Mouse (Mus musculus) stomach, postnatal 0 days (tissue): ENCODE data around the gene Cluh. TPM values are rescaled to one million over a fixed set of nuclear protein-coding genes. Genes with fewer than 3 reads are reported as not detected.

Experiments used
- ATAC-seq: fragments of 200-750 bp; cut with Nextera tagmentation; 2 replicates; pipeline ENCODE4 v1.8.0; 2017; ENCODE audit not compliant: low FRiP score, low TSS enrichment
- DNase-seq: peaks from one replicate; pipeline ENCODE4 v3.0.0-alpha.2; 2016; ENCODE audit warnings: low spot score
- H3K27ac ChIP-seq: fragments of 300-500 bp; sonication (generic); replicated peaks from 2 replicates; pipeline ENCODE4 v1.5.1; 2014; ENCODE audit warnings: mild to moderate bottlenecking, control low read depth
- H3K27me3 ChIP-seq: fragments of 300-500 bp; sonication (generic); 2 replicates; pipeline ENCODE4 v1.6.1; 2014; ENCODE audit warnings: low read length; ENCODE audit not compliant: control insufficient read depth, insufficient read depth
- H3K36me3 ChIP-seq: fragments of 300-500 bp; sonication (generic); 2 replicates; pipeline ENCODE4 v1.6.1; 2014; ENCODE audit warnings: low read length, mixed read lengths; ENCODE audit not compliant: control insufficient read depth, insufficient read depth
- H3K4me1 ChIP-seq: fragments of 300-500 bp; sonication (generic); replicated peaks from 2 replicates; pipeline ENCODE4 v1.6.1; 2014; ENCODE audit warnings: antibody characterized with exemption; ENCODE audit not compliant: control insufficient read depth, insufficient read depth
- H3K4me2 ChIP-seq: fragments of 300-500 bp; sonication (generic); replicated peaks from 2 replicates; pipeline ENCODE4 v1.6.1; 2014; ENCODE audit warnings: low read depth, mild to moderate bottlenecking, control low read depth, moderate library complexity
- H3K4me3 ChIP-seq: fragments of 300-500 bp; sonication (generic); 2 replicates; pipeline ENCODE4 v1.5.1; 2014; ENCODE audit warnings: low read depth, low read length, control low read depth
- H3K9ac ChIP-seq: fragments of 300-500 bp; sonication (generic); 2 replicates; pipeline ENCODE4 v1.6.1; 2014; ENCODE audit warnings: mild to moderate bottlenecking, low read length, control low read depth, mixed read lengths
- H3K9me3 ChIP-seq: fragments of 300-500 bp; sonication (generic); 2 replicates; pipeline ENCODE4 v1.6.1; 2016; ENCODE audit warnings: low read length; ENCODE audit not compliant: control insufficient read depth
- CTCF ChIP-seq: IDR thresholded peaks from 2 replicates; pipeline ENCODE4 v1.5.1; 2016; ENCODE audit warnings: antibody characterized with exemption, low read depth, mild to moderate bottlenecking, moderate library complexity
- EP300 ChIP-seq: optimal IDR thresholded peaks from 2 replicates; pipeline ENCODE3; 2016; ENCODE audit warnings: antibody characterized with exemption
- WGBS: fragments of 180-500 bp; shearing (Covaris S2); extraction: QIAGEN DNeasy Blood & Tissue Kit; methylation state at CpG from one replicate; pipeline ENCODE4 v1.1.7; 2014; 5-methylcytosine and 5-hydroxymethylcytosine counted together
- polyA plus RNA-seq: library from polyadenylated mRNA; unstranded; fragments of >200 nt; fragmentation: Nextera tagmentation; extraction: Ambion mirVana; gene quantifications from 2 replicates; pipeline ENCODE4 v1.2.1, GENCODE M21; 2015

Gene Cluh
- polyA plus RNA-seq, 1 experiment from 2014 or later: 17.8 TPM

GRCm38 (mm10) chr11:74650576-74651100 is 1.3 kb downstream of the Cluh start:
- H3K27me3 ChIP-seq: no peaks in the 10 kb centered on the region
- H3K4me2 ChIP-seq: peak overlapping the region; percentile 94
- H3K4me3 ChIP-seq: peak overlapping the region; percentile 96
- no peaks in the 10 kb centered on the region for H3K9me3 ChIP-seq
- TF ChIP-seq EP300: no peak
- TF ChIP-seq CTCF: no peak
- peak overlapping the region; percentile 90 for H3K9ac ChIP-seq
- H3K4me1 ChIP-seq: peaks cover 4% of the 10 kb centered on the region; the same call in 1 of the 2 replicates
- H3K27ac ChIP-seq: peak overlapping the region; percentile 41; the same call in 1 of the 2 replicates
- ATAC-seq: no peak
- H3K36me3 ChIP-seq: no peaks in the 10 kb centered on the region
- DNase-seq: no peak
- WGBS: 30% methylated on average over 4 of the region's 4 CpGs

- 71% methylated on average over 4 of the region's 4 CpGs for WGBS
- peak overlapping the region; percentile 24; the same call in 1 of the 2 replicates for H3K27ac ChIP-seq
- H3K36me3 ChIP-seq: peaks cover 3% of the 10 kb centered on the region; the same call in 1 of the 2 replicates
- DNase-seq (no peak), ATAC-seq (no peak)
- no peak overlapping the region for H3K4me3 ChIP-seq
- TF ChIP-seq EP300 (no peak), CTCF (no peak)
- peaks cover 4% of the 10 kb centered on the region; the same call in 1 of the 2 replicates for H3K4me1 ChIP-seq
- peak overlapping the region; percentile 18; the same call in 1 of the 2 replicates for H3K9ac ChIP-seq
- H3K4me2 ChIP-seq: no peak overlapping the region
- H3K9me3 ChIP-seq: no peaks in the 10 kb centered on the region
- no peaks in the 10 kb centered on the region for H3K27me3 ChIP-seq
Measured at GRCm38 (mm10) chr11:74652791-74653191, 3.5 kb downstream of the Cluh start.

- H3K27me3 ChIP-seq: no peaks in the 10 kb centered on the region
- H3K4me3 ChIP-seq: no peak overlapping the region
- peak overlapping the region; percentile 24; the same call in 1 of the 2 replicates for H3K27ac ChIP-seq
- H3K9ac ChIP-seq: no peak overlapping the region
- 50% methylated on average over 6 of the region's 6 CpGs for WGBS
- no peaks in the 10 kb centered on the region for H3K9me3 ChIP-seq
- H3K36me3 ChIP-seq: peaks cover 6% of the 10 kb centered on the region; the same call in 1 of the 2 replicates
- peaks cover 4% of the 10 kb centered on the region; the same call in 1 of the 2 replicates for H3K4me1 ChIP-seq
- no peak for TF ChIP-seq EP300
- TF ChIP-seq CTCF: no peak
- ATAC-seq: no peak
- no peak for DNase-seq
- no peak overlapping the region for H3K4me2 ChIP-seq
Measured at GRCm38 (mm10) chr11:74653385-74653784, 4.1 kb downstream of the Cluh start.

DNA sequence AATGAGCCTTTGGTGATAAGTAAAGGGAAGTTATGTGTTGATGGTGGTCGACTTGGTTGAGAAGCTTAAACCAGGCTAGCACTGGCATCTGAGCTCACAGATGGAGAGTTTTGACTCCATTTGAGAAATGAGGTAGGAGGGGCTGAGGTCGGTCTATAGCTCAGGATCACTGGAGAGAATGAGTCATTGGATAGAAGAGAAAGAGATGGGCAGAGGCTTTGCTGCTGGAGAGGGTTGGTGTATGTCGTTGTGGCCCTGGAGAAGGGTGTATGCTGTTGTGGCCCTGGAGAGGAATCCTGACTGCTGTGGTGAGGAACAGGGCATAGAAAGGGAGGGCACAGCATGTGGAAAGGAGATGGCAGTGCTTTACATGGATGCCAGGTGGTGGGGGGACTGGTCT is 6.6 kb downstream of the Cluh start:
- Histone ChIP-seq H3K27ac (no peak overlapping the region), H3K9me3 (no peaks in the 10 kb centered on the region), H3K36me3 (peaks cover 22% of the 10 kb centered on the region), H3K4me3 (no peak overlapping the region), H3K9ac (no peak overlapping the region), H3K27me3 (no peaks in the 10 kb centered on the region), H3K4me1 (peaks cover 4% of the 10 kb centered on the region; the same call in 1 of the 2 replicates), H3K4me2 (no peak overlapping the region)
- ATAC-seq (no peak), DNase-seq (no peak)
- TF ChIP-seq EP300: no peak
- no peak for TF ChIP-seq CTCF
- 49% methylated on average over 3 of the region's 3 CpGs for WGBS

DNA sequence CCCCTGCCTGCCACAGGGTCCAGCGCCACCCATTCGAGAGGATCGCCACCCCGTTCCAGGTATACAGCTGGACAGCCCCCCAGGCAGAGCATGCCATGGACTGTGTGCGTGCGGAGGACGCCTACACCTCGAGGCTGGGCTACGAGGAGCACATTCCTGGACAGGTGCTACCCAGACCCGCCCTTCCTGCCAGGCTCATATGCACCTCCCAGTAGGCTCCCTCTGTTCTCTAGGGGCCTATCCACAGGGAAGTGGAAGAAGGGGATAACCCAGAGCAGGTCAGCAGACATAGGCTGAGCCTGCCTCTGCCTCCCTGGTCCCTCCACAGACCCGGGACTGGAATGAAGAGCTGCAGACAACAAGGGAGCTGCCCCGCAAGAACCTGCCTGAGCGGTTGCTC is 11.0 kb downstream of the Cluh start:
- no peaks in the 10 kb centered on the region for H3K9me3 ChIP-seq
- 92% methylated on average over 13 of the region's 13 CpGs for WGBS
- H3K27ac ChIP-seq: no peak overlapping the region
- H3K4me3 ChIP-seq: no peak overlapping the region
- TF ChIP-seq EP300: no peak
- no peak for TF ChIP-seq CTCF
- DNase-seq (no peak), ATAC-seq (no peak)
- H3K9ac ChIP-seq: no peak overlapping the region
- no peaks in the 10 kb centered on the region for H3K4me1 ChIP-seq
- no peak overlapping the region for H3K4me2 ChIP-seq
- H3K27me3 ChIP-seq: no peaks in the 10 kb centered on the region
- H3K36me3 ChIP-seq: peaks cover 52% of the 10 kb centered on the region

GRCm38 (mm10) chr11:74661641-74662040 is 12.3 kb downstream of the Cluh start:
- Histone ChIP-seq H3K27ac (no peak overlapping the region), H3K4me1 (no peaks in the 10 kb centered on the region), H3K4me2 (no peak overlapping the region), H3K4me3 (no peak overlapping the region), H3K27me3 (no peaks in the 10 kb centered on the region), H3K9ac (no peak overlapping the region), H3K36me3 (peaks cover 54% of the 10 kb centered on the region), H3K9me3 (no peaks in the 10 kb centered on the region)
- peak; percentile 10 for DNase-seq
- 92% methylated on average over 19 of the region's 19 CpGs for WGBS
- ATAC-seq: no peak
- TF ChIP-seq CTCF: no peak
- no peak for TF ChIP-seq EP300
